Mouse (Mus musculus): ENCODE measurements around the gene Wnt3a.
"Not testable (repeated sequence)": the region's sequence is repeated elsewhere in the genome, so short reads cannot be mapped to it uniquely, and the experiment has no call there.

Wnt3a gene

DNA sequence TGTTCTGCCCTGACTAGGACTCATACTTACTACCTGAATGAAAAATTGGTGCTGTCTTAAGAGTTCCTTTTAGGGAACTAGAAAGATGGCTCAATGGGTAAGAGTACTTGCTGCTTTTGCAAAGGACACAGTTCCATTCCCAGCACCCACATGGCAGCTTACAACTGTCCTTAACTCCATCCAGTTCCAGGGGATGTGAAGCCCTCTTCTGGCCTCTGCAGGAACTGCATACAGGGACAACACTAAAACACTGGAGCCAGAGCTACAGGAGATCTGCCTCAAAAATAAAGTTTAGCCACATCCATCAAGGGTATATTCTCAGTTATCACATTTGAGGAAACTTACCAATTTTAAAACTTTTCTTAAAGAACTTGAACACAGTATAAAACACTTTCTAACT lies 71.5 kb downstream of the Wnt3a start:
- DNase-seq (ENCODE audit: low spot score): peak; percentile 48

- DNase-seq (ENCODE audit: low spot score): no peak
Observed at GRCm38 (mm10) chr11:59218389-59218998, 72.1 kb downstream of the Wnt3a start.

- no peak for DNase-seq (ENCODE audit: low spot score)
Observed at GRCm38 (mm10) chr11:59216955-59217354, 73.6 kb downstream of the Wnt3a start.

DNA sequence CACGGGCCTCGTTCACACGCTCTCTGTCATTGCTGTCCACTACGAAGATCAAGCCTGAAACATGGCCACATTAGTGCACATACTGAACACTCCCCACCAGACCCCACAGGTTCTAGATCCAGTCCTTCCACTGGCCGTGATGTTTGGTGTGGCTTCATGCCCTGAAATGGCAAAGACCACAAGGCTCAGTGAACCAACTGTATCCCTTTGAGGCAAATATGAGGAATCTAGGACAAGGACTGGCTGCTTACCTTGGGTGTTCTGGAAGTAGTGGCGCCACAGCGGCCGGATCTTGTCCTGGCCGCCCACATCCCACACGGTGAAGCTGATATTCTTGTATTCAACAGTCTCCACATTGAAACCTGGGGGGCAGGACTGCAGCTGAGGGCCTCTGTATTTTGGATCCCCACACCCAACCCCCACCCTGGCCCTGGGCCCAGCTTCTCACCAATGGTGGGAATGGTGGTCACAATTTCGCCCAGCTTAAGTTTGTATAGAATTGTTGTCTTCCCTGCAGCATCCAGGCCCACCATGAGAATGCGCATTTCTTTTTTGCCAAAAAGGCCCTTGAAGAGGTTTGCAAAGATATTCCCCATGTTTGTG lies 77.6 kb downstream of the Wnt3a start:
- no peak for DNase-seq (ENCODE audit: low spot score)

- DNase-seq (ENCODE audit: low spot score): not testable (repeated sequence)
Observed at GRCm38 (mm10) chr11:59212320-59212719, 78.2 kb downstream of the Wnt3a start.

- DNase-seq (ENCODE audit: low spot score): not testable (repeated sequence)
Observed at GRCm38 (mm10) chr11:59211561-59211960, 79.0 kb downstream of the Wnt3a start.

GRCm38 (mm10) chr11:59210020-59210419 lies 80.5 kb downstream of the Wnt3a start:
- DNase-seq (ENCODE audit: low spot score): no peak

GRCm38 (mm10) chr11:59209580-59209979 lies 81.0 kb downstream of the Wnt3a start:
- DNase-seq (ENCODE audit: low spot score): no peak

DNA sequence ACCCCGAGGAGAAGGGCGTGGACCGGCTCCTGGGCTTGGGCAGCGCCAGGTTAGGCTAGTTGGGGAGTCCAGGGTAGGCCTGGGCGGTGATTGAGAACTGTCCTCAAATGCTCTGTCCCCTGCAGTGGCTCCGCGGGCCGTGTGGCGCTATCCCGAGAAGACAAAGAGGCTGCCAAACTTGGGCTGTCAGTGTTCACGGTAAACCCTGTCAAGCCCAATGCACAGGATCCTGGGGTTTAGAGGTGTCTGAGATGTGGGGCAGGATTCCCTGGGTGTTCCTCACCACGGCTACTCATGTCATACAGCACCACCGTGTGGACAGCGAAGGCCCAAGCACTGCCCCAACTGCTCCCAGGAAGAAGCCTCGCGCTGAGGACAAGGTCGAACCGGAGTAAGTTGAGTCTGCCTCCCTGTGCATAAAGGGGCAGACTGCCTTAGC lies 81.5 kb downstream of the Wnt3a start:
- peak; percentile 81 for DNase-seq (ENCODE audit: low spot score)

- DNase-seq (ENCODE audit: low spot score): peak; percentile 96
Observed at GRCm38 (mm10) chr11:59208153-59208831, 82.3 kb downstream of the Wnt3a start, which contains the start of gene 2310033P09Rik. 2310033P09Rik (plus strand) TSS chr11:59208321.

DNA sequence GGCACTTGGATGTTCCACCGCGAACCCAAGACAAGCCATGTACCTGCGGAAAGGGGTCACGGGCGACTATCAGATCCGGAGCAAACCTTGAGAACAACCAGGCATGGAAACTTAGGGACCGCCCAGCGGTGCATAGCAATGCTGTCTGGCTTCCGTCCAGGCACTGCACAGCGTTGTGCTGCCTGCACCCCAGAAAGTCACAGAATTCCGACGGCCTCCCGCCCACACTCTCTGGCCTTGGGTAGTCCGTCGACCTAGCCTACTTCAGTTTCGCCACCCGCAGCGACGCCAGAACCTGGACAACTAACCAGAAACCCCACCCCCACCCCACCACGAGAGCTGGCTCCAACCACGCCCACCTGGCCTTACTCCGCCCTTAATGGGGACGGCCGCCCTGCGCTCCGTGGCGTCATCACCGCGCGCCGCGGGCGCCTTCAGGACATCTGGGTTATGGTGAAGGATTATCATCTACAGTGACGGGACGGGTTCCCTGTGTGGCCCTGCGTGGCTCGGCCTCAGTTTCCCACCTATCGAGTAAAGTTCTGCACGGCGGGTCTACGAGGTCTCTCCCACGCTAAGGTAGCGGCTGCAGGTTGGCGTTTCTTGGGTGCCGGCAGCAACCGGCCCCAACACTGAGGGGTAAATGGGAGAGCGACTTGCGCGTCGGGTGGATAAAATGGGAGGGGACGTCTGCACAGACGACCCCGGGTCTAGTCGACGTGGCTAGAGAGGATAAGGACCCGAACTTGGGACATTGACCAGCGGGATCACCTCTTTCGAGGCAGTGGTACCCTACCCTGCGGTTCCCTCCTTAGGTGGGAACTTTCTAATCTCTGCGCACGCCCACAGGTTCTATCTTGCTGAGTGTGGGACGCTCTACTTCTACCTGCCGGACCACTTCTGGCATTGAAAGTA lies 88.2 kb downstream of the Wnt3a start, which contains the start of gene Mrpl55:
Gene Mrpl55 (plus strand): TSS at position 406 of the 915 bp plus-strand sequence.
- DNase-seq (ENCODE audit: low spot score): peak; percentile 97

DNA sequence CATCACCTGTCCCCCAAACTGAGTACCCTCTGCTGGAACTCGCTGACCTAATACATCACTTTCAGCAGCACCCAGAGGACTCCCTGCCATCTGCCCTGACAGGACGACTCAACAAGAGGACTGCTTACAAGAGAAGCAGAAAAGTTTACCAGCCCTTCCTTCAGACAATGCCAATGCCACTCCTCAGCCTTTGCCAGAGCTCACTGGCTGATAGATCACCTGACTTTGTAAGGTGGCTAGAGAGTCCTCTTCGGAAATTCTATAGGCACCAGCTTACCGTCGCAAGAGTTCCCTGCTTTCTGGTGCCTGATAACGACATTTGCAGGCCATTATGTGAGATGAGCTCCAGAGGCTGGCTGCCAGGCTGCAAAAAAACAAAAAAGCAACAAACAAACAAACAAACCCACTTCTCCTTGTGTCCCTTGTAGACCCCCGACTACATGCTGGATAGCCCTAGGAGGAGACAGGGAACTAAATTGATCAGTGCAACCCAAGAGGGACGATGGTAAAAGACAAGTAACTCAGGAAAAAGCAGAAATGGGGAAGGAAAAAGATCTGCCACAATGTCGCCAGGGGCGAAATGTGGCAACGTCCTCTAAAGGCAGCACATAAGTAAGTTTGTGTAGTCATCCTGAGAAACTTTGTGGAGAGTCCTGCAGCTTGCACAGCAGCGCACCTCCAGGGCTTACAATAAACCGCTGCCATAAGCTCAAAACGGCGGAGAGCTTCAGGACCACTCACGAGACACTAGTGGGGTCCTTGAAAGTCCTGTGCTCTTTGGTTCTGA lies 89.1 kb downstream of the Wnt3a start:
- DNase-seq (ENCODE audit: low spot score): no peak

Measured in embryo, embryonic 10.5 days (tissue).